Comparison of ENCODE assay signal across 25 mouse cellular contexts in the genomic region with DNA sequence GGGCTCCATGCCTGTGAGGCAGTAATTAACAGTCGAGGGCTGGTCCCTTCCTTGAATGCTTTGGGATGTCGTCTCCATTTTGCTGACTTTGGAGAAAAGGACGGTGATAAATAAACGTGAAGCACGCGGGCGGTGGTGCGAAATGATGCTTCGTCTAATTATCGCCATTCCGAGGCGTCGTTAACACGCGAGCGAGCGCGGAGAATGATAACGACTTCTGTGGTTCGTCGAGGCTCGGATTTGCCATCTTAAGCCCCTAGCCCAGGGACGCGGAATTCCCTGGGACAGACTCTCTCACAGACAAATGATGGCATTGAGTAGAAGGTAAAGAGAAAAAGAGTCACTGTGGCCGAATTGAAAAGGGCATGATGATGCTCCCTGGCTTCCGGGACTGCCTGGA.
A peak's percentile ranks its signal among the peaks of the same experiment; 100 is the strongest.
DNase-seq lines count a peak whose midpoint lies in the region; ATAC-seq lines count a peak whose summit lies in the region.
"Had no signal": no experiment of that assay in that cellular context is flagged by ENCODE, and none has a peak within 500 bp of the region (broad histone marks: within the 10 kb centered on the region; RNA-seq: fewer than 3 reads in every experiment).

No protein-coding gene starts in this region.

- H3K27me3 ChIP-seq in hindbrain, embryonic 15.5 days = no peaks in the 10 kb centered on the region
- H3K27me3 ChIP-seq in hindbrain, embryonic 11.5 days (ENCODE audit: control insufficient read depth, insufficient read depth, low read length) = no peaks in the 10 kb centered on the region
- no peaks in the 10 kb centered on the region for H3K27me3 ChIP-seq in forebrain, embryonic 11.5 days (ENCODE audit: control insufficient read depth, insufficient read depth, low read length)
- H3K27me3 ChIP-seq in forebrain, embryonic 15.5 days = no peaks in the 10 kb centered on the region
- H3K27me3 ChIP-seq: CH12.LX; liver, embryonic 13.5 days had no signal

- H3K4me3 ChIP-seq in hindbrain, embryonic 15.5 days = no peak overlapping the region
- no peak overlapping the region for H3K4me3 ChIP-seq in hindbrain, embryonic 11.5 days (ENCODE audit: low read depth, low read length)
- no peak overlapping the region for H3K4me3 ChIP-seq in forebrain, embryonic 11.5 days (ENCODE audit: low read depth, low read length)
- H3K4me3 ChIP-seq in forebrain, embryonic 15.5 days = no peak overlapping the region
- H3K4me3 ChIP-seq: liver, embryonic 13.5 days; midbrain, embryonic 12.5 days had no signal

- H3K4me1 ChIP-seq in hindbrain, embryonic 15.5 days (replicated peaks) = 0 out of 2 replicates have a peak, but pooled peaks cover 6% of the 10 kb centered on the region
- no peaks in the 10 kb centered on the region for H3K4me1 ChIP-seq in hindbrain, embryonic 11.5 days (replicated peaks; ENCODE audit: control insufficient read depth, insufficient read depth, low read length)
- peaks cover 3% of the 10 kb centered on the region; the same call in 1 of the 2 replicates for H3K4me1 ChIP-seq in forebrain, embryonic 11.5 days (replicated peaks; ENCODE audit: control insufficient read depth, insufficient read depth, low read length)
- H3K4me1 ChIP-seq in forebrain, embryonic 15.5 days = peaks cover 7% of the 10 kb centered on the region; the same call in 1 of the 2 replicates
- H3K4me1 ChIP-seq: midbrain, embryonic 12.5 days had no signal

- H3K4me2 ChIP-seq in hindbrain, embryonic 15.5 days = no peak overlapping the region
- H3K4me2 ChIP-seq in hindbrain, embryonic 11.5 days (replicated peaks; ENCODE audit: low read depth, low read length) = no peak overlapping the region
- H3K4me2 ChIP-seq in forebrain, embryonic 11.5 days (ENCODE audit: low read depth, low read length, severe bottlenecking) = 0 out of 2 replicates have a peak overlapping the region, but pooled peaks have one; percentile 15
- H3K4me2 ChIP-seq in forebrain, embryonic 15.5 days (replicated peaks) = 0 out of 2 replicates have a peak overlapping the region, but pooled peaks have one; percentile 0
- H3K4me2 ChIP-seq: heart, embryonic 11.5 days; liver, embryonic 13.5 days; midbrain, embryonic 12.5 days had no signal

- WGBS in hindbrain, embryonic 15.5 days = 43% methylated on average over 26 of the region's 26 CpGs
- 77% methylated on average over 26 of the region's 26 CpGs for WGBS in hindbrain, embryonic 11.5 days
- WGBS in forebrain, embryonic 11.5 days = 33% methylated on average over 26 of the region's 26 CpGs
- WGBS in forebrain, embryonic 15.5 days = 26% methylated on average over 26 of the region's 26 CpGs

- H3K9me3 ChIP-seq in hindbrain, embryonic 15.5 days = no peaks in the 10 kb centered on the region
- H3K9me3 ChIP-seq in hindbrain, embryonic 11.5 days (ENCODE audit: control insufficient read depth, low read length) = no peaks in the 10 kb centered on the region
- H3K9me3 ChIP-seq in forebrain, embryonic 11.5 days (ENCODE audit: control insufficient read depth, low read length) = no peaks in the 10 kb centered on the region
- H3K9me3 ChIP-seq in forebrain, embryonic 15.5 days = no peaks in the 10 kb centered on the region
- H3K9me3 ChIP-seq: liver, embryonic 13.5 days; midbrain, embryonic 12.5 days had no signal

- peak overlapping the region; percentile 22 for H3K27ac ChIP-seq in hindbrain, embryonic 15.5 days (replicated peaks)
- H3K27ac ChIP-seq in hindbrain, embryonic 11.5 days (ENCODE audit: low read depth, low read length) = no peak overlapping the region
- no peak overlapping the region for H3K27ac ChIP-seq in forebrain, embryonic 11.5 days (ENCODE audit: low read depth, low read length)
- H3K27ac ChIP-seq in forebrain, embryonic 15.5 days (replicated peaks) = no peak overlapping the region
- H3K27ac ChIP-seq: liver, embryonic 13.5 days; midbrain, embryonic 12.5 days; stomach, postnatal 0 days had no signal

- no peak for ATAC-seq in hindbrain, embryonic 15.5 days (ENCODE audit: low FRiP score, low read depth)
- ATAC-seq in hindbrain, embryonic 11.5 days (ENCODE audit: low FRiP score) = no peak
- ATAC-seq in forebrain, embryonic 11.5 days (replicated peaks; ENCODE audit: low FRiP score) = no peak
- no peak for ATAC-seq in forebrain, embryonic 15.5 days (replicated peaks)
- ATAC-seq: intestine, postnatal 0 days had no signal

- no peaks in the 10 kb centered on the region for H3K36me3 ChIP-seq in hindbrain, embryonic 15.5 days
- no peaks in the 10 kb centered on the region for H3K36me3 ChIP-seq in hindbrain, embryonic 11.5 days (ENCODE audit: control insufficient read depth, insufficient read depth, low read length)
- no peaks in the 10 kb centered on the region for H3K36me3 ChIP-seq in forebrain, embryonic 11.5 days (ENCODE audit: control insufficient read depth, insufficient read depth, low read length)
- no peaks in the 10 kb centered on the region for H3K36me3 ChIP-seq in forebrain, embryonic 15.5 days
- H3K36me3 ChIP-seq: G1E; liver, embryonic 13.5 days; midbrain, embryonic 12.5 days had no signal

- DNase-seq in hindbrain, embryonic 11.5 days (ENCODE audit: low spot score) = no peak
- no peak for DNase-seq in forebrain, embryonic 11.5 days (ENCODE audit: low spot score)
- DNase-seq in retina, postnatal 1 day = peak; percentile 50
- DNase-seq in gastrocnemius, adult 18-20 months (ENCODE audit: low spot score) = no peak
- DNase-seq in embryo, embryonic 11 days = no peak
- DNase-seq: adrenal gland, postnatal 10 days; B cell, adult 2 months; cerebellum, adult 8-10 months; cerebellum, postnatal 36 days; gastrocnemius, postnatal 14 days; heart, adult 11 months; kidney, postnatal 25 days; layer of hippocampus, postnatal 36 days; liver, embryonic 13.5 days; lung, adult 2 months; lung, postnatal 14 days; right cerebral cortex, postnatal 14 days had no signal

- H3K9ac ChIP-seq in hindbrain, embryonic 15.5 days = no peak overlapping the region
- no peak overlapping the region for H3K9ac ChIP-seq in hindbrain, embryonic 11.5 days (ENCODE audit: low read depth, low read length)
- no peak overlapping the region for H3K9ac ChIP-seq in forebrain, embryonic 11.5 days (ENCODE audit: low read length)
- no peak overlapping the region for H3K9ac ChIP-seq in forebrain, embryonic 15.5 days (replicated peaks)
- H3K9ac ChIP-seq: liver, embryonic 13.5 days; midbrain, embryonic 12.5 days had no signal

Comparison
In these comparisons a context has a peak if more than half of its experiments do, and no peak if none do; other contexts are left out.
1. H3K4me2 ChIP-seq: peak in forebrain, embryonic 11.5 days (single experiment) and forebrain, embryonic 15.5 days (single experiment); none in hindbrain, embryonic 15.5 days (single experiment) and hindbrain, embryonic 11.5 days (single experiment).